Mouse (Mus musculus): ENCODE results near the gene Gm15262. TPM values are rescaled to one million over a fixed set of nuclear protein-coding genes. Genes with fewer than 3 reads are reported as not detected.
A peak's percentile ranks its signal among the peaks of the same experiment; 100 is the strongest.
"Not testable (repeated sequence)": the region's sequence is repeated elsewhere in the genome, so short reads cannot be mapped to it uniquely, and the experiment has no call there.

The Gm15262 gene
- not detected for total RNA-seq (2022)

DNA sequence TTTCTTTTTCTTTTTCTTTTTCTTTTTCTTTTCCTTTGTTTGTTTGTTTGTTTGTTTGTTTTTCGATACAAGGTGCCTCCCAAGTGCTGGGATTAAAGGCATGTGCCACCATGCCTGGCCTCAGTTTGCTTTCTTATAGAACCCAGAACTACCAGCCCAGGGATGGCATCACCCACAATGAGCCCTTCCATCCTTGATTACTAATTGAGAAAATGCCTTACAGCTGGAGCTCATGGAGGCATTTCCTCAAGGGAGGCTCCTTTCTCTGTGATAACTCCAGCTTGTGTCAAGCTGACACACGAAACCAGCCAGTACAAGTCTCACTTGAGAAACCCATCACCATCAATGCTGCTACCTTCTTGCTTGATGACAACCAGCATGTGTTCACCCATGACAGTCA lies at the start of gene Gm15262:
Gm15262 (plus strand) TSS at position 301 of the 400 bp plus-strand sequence.
- not testable (repeated sequence) for DNase-seq (ENCODE audit: low spot score in 2 of 2)

DNA sequence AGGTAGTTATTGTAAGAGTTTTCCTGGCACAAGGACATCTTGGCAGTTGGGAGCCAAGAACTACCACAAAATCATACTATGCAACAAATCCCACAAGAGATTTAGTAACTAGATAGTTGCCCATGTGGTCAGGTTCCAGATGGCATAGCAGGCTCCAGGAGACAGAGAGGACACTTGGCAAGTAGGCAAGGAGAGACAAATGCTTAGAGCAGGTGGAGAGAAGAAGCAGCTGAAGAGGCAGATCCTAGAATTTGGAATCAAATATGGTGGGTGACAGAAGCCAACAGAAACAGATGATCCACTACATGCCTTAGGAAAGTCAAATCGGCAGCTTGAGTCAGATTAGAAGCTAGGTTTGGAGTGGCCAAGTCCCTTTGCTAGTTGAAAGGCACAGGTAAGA lies 20.9 kb downstream of the Gm15262 start:
- DNase-seq (ENCODE audit: low spot score in 2 of 2): no peak

DNA sequence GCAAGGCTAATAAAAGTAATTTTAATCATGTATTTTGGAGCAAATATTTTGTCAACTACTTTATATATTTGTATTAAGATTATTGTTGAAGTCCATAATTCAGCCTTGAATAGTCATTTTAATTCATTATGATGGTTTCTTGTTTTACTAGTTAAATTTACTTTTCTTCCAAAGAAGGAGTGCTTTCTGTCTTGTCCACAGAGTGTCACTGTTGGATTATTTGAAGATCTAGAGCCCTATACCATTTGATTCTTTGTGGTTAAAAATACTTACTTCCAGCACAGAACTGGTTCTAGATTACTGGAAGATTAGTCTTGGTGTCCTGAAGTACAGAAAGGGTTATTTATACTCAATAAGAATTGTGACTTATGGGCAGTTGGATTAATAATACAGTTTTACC lies 29.2 kb downstream of the Gm15262 start:
- DNase-seq (ENCODE audit: low spot score in 2 of 2): no peak

DNA sequence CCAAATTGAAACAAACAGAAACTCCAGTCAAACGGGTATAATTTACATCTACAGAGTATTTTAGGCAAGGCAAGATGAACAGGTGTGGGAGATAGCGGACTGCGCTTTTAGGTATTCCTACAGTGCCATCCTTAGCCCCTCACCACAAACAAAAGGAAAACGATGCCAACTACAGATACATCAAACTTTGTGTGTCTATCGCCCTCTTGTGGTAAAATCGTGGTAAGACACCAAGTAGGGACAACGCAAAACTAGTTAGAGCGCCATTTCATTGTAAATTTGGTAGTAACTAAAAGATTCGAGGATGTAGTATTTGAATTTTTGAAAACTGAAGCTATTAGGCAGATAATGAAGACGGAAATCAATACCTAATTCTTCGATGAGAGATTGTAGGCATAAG lies 83.7 kb downstream of the Gm15262 start:
- no peak for DNase-seq (ENCODE audit: low spot score in 2 of 2)

DNA sequence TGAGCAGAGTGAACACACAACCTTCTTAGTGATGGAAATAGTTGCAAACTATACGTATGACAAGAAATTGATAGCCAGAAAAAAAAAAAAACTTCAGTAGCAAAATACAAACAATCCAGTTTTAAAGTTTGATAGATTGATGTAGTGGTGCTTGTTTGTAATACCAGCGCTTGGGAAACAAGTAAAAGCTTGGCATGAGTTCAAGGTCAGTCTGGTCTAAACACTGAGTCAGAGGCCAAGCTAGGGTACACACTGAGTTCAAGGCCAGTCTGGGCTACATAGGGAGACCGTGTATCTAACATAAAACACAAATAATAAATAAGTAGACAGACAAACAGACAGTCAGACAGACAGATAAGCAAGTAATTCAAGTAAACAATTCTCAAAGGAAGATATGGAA lies 84.2 kb downstream of the Gm15262 start:
- DNase-seq (ENCODE audit: low spot score in 2 of 2): no peak

DNA sequence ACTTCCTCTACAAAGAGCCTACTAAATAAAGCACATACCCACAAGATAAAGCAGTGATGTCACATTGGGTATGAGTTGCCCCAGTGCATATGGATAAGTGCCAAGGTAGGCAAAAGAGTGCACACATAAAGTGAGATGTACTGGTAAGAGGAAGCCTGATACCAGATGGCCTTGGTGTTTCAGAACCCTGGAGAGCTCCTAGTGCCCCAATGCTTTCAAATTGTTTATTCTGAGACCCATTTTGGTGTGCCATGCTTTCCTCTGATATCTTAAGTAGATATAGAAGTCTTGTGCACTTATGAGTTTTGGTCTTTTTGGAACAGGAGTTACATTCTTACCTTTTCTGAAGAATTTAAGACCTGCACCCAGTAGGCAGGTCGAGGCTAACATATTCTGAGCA lies 88.3 kb downstream of the Gm15262 start:
- no peak for DNase-seq (ENCODE audit: low spot score in 2 of 2)

DNA sequence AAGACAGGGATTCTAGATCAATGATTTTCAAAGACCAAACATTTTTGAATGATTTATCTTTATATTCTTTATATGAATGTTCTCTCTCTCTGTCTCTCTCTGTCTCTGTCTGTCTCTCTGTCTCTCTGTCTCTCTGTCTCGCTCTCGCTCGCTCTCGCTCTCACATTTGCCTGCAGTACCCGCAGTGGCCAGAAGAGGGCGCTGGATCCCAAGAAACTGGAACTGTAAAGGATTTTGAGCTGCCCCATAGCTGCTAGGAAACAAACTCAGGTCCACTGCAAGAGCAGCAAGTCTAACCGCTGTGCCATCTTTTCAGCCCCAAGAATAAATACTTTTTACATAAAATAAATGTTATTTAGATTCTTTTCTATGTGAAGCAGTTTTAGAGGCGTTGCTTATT lies 98.5 kb downstream of the Gm15262 start:
- DNase-seq (ENCODE audit: low spot score in 2 of 2): peak in 1 of 2 experiments; percentile 6

DNA sequence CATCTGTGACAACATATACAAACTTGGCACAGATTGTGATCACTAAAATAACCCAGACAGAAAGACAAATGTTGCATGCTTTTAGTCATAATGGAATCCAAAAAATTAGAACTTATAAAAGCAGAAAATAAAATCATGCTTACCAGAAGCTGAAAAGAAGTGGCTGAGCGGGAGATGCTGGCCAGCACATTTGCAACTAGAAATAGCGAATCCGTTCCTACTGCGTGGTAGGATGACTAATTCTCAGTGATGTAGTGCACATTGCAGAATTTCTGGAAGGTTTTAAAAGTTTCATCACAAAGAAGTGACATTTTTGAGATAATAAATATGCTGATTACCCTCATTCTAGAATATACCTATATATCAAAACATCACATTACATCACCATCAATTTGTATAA lies 100.7 kb downstream of the Gm15262 start:
- no peak for DNase-seq (ENCODE audit: low spot score in 2 of 2)

DNA sequence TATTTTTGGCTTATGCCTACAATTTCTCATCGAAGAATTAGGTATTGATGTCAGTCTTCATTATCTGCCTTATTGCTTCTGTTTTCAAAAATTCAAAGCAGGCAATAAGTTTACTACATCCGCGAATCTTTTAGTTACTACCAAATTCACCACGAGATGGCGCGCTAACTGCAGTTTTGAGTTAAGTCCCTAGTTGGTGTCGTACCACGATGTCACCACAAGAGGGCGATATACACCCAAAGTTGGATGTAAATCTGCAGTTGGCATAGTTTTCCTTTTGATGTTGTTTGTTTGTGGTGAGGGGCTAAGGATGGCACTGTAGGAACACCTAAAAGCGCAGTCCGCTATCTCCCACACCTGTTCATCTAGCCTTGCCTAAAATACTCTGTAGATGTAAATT lies 111.9 kb downstream of the Gm15262 start:
- DNase-seq (ENCODE audit: low spot score in 2 of 2): peak; percentile 26 to 76

DNA sequence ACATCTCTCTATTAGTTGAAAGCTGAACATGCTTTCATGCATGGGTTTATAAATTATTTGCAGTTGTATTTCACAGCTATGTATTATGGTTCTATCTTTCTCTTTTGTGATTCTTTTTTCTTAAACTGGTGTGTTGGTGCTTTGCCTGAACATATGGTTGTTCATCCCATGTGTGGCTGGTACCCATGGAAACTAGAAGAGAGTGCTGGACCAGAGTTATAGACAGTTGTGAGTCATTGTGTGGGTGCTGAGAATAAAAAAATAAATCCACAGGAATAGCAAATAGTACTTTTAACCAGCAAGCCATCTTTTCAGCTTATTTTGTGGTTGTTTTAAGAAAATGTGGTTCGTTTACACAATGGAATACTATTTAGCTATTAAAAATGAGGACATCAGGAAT lies 123.9 kb downstream of the Gm15262 start:
- DNase-seq (ENCODE audit: low spot score in 2 of 2): peak; percentile 13 to 16

Other genes with a start within 250 kb of the Gm15262 start
- 1 to 10 TPM in 1 of 4 experiments, under 1 TPM in 3; 0.85 to 1.8 (median 0.95) TPM for gene Scml2, start 170.3 kb upstream of the Gm15262 start, total RNA-seq (2022)

Data from layer of hippocampus, adult 8-10 months (tissue).